Mouse (Mus musculus) stomach, postnatal 0 days (tissue): ENCODE measurements around the gene 5730596B20Rik.

Source experiments
- CTCF ChIP-seq: IDR thresholded peaks from 2 replicates; pipeline ENCODE4 v1.5.1; 2016; ENCODE audit warnings: antibody characterized with exemption, low read depth, mild to moderate bottlenecking, moderate library complexity
- EP300 ChIP-seq: optimal IDR thresholded peaks from 2 replicates; pipeline ENCODE3; 2016; ENCODE audit warnings: antibody characterized with exemption

- no peak for TF ChIP-seq CTCF
- no peak for TF ChIP-seq EP300
Measured at GRCm38 (mm10) chr6:52163366-52164031, 13.8 kb upstream of the 5730596B20Rik start.
